ENCODE assay signal across 10 mouse cellular contexts in the genomic region with DNA sequence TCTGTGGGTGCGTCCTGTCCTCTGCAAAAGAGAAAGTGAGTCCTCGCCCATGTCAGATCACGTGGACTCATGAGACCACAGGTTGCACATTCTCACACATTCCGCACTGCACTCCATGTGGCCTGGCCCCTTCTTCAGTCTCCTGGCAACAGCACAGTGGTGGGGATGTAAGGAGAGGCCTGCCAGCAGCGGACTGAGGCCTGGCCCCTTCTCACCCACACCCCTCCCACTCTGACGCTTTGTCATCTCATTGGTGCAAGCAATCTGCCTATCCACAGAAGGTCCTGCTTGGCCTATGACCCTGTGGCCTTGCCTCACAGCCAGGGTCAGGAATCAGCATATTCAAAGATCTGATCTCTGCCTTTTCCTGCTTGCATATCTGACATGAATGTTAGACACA. TPM values are rescaled to one million over a fixed set of nuclear protein-coding genes. Genes with fewer than 3 reads are reported as not detected.
A peak's percentile ranks its signal among the peaks of the same experiment; 100 is the strongest.
DNase-seq lines count a peak whose midpoint lies in the region; ATAC-seq lines count a peak whose summit lies in the region.
"Had no signal": no experiment of that assay in that cellular context is flagged by ENCODE, and none has a peak within 500 bp of the region (broad histone marks: within the 10 kb centered on the region; RNA-seq: fewer than 3 reads in every experiment).

No protein-coding gene starts in this region.

- WGBS in limb, embryonic 15.5 days: 65% methylated on average over 6 of the region's 6 CpGs
- WGBS in midbrain, embryonic 11.5 days: 24% methylated on average over 6 of the region's 6 CpGs

- H3K27me3 ChIP-seq in limb, embryonic 15.5 days: no peaks in the 10 kb centered on the region
- H3K27me3 ChIP-seq in midbrain, embryonic 11.5 days (ENCODE audit: control insufficient read depth, insufficient read depth, low read length): no peaks in the 10 kb centered on the region

- H3K4me1 ChIP-seq in limb, embryonic 15.5 days: no peaks in the 10 kb centered on the region
- peaks cover 5% of the 10 kb centered on the region; the same call in 1 of the 2 replicates for H3K4me1 ChIP-seq in midbrain, embryonic 11.5 days (ENCODE audit: control insufficient read depth, insufficient read depth, low read length)

- peaks cover 6% of the 10 kb centered on the region; the same call in 1 of the 2 replicates for H3K9me3 ChIP-seq in limb, embryonic 15.5 days
- no peaks in the 10 kb centered on the region; the same call in none of the 2 replicates for H3K9me3 ChIP-seq in midbrain, embryonic 11.5 days (ENCODE audit: control insufficient read depth, low read length)

- H3K9ac ChIP-seq in limb, embryonic 15.5 days: no peak overlapping the region
- H3K9ac ChIP-seq in midbrain, embryonic 11.5 days (ENCODE audit: low read length): no peak overlapping the region

- no peak overlapping the region for H3K4me2 ChIP-seq in limb, embryonic 15.5 days
- H3K4me2 ChIP-seq in midbrain, embryonic 11.5 days: no peak overlapping the region

- ATAC-seq in limb, embryonic 15.5 days (ENCODE audit: insufficient number of reproducible peaks, low FRiP score, low TSS enrichment, low read depth): no peak; the same call in 1 of the 2 replicates
- peak; percentile 88 for ATAC-seq in midbrain, embryonic 11.5 days (ENCODE audit: low FRiP score)
- ATAC-seq in monocyte, adult 5-6 weeks (replicated peaks; ENCODE audit: insufficient number of reproducible peaks, low FRiP score, low TSS enrichment, poor library complexity, severe bottlenecking): no peak

- no peak overlapping the region for H3K4me3 ChIP-seq in limb, embryonic 15.5 days
- H3K4me3 ChIP-seq in midbrain, embryonic 11.5 days (ENCODE audit: low read depth, low read length): no peak overlapping the region

- H3K27ac ChIP-seq in limb, embryonic 15.5 days: peak overlapping the region; percentile 27
- no peak overlapping the region for H3K27ac ChIP-seq in midbrain, embryonic 11.5 days (ENCODE audit: low read depth, low read length)
- H3K27ac ChIP-seq: kidney, postnatal 0 days had no signal

- peaks cover 30% of the 10 kb centered on the region for H3K36me3 ChIP-seq in limb, embryonic 15.5 days
- no peaks in the 10 kb centered on the region for H3K36me3 ChIP-seq in midbrain, embryonic 11.5 days (ENCODE audit: control insufficient read depth, insufficient read depth, low read length)

- peak; percentile 44 for DNase-seq in adrenal gland, adult 2 months
- no peak for DNase-seq in adrenal gland, adult 18-20 months (ENCODE audit: low spot score in 2 of 2)
- DNase-seq in embryo, embryonic 11 days: peak; percentile 60
- DNase-seq in midbrain, embryonic 11.5 days (ENCODE audit: low spot score, missing footprints): peak; percentile 86
- no peak for DNase-seq in spleen, adult 12 weeks (ENCODE audit: low spot score)
- DNase-seq in urinary bladder, postnatal 14 days (ENCODE audit: low spot score): no peak
- DNase-seq: right cerebral cortex, postnatal 4 days had no signal

RNA-seq across cellular contexts. Expression of a gene that starts 42.3 kb away (rescaled TPM):
- total RNA-seq in adrenal gland, adult 2 months (2021): 10 to 100 TPM in 1 of 2 experiments, 1 to 10 TPM in 1; 8.4 to 28.2 TPM
- 21.5 and 26.5 TPM in 2 replicates for polyA plus RNA-seq in adrenal gland, adult 2 months (2012; rRNA removed)
- total RNA-seq in adrenal gland, adult 18-20 months (2021): 10 to 100 TPM; 14.9 to 19.6 TPM
- 2.2 and 3.0 TPM in 2 replicates for polyA plus RNA-seq in limb, embryonic 15.5 days (2015; fragmentation: Nextera tagmentation; extraction: Ambion mirVana)
- polyA plus RNA-seq in midbrain, embryonic 11.5 days (2014; fragmentation: Nextera tagmentation; extraction: Ambion mirVana): 1.9 and 2.1 TPM in 2 replicates
- 2.9 to 9.1 TPM (median 5.9 TPM) in 3 replicates for total RNA-seq in monocyte, adult 5-6 weeks (2017)

Comparison
In these comparisons a context has a peak if more than half of its experiments do, and no peak if none do; other contexts are left out.
1. DNase-seq: peak in adrenal gland, adult 2 months (single experiment), embryo, embryonic 11 days (single experiment) and midbrain, embryonic 11.5 days (single experiment); none in adrenal gland, adult 18-20 months (0 of 2), spleen, adult 12 weeks (single experiment) and urinary bladder, postnatal 14 days (single experiment).